Mouse (Mus musculus) lung, postnatal 4 days (tissue): ENCODE measurements around the gene Trhr2.

Experiments used
- DNase-seq, 2 experiments: peaks; one replicate each; pipeline ENCODE4 v3.0.0; 2021

The Trhr2 gene

DNA sequence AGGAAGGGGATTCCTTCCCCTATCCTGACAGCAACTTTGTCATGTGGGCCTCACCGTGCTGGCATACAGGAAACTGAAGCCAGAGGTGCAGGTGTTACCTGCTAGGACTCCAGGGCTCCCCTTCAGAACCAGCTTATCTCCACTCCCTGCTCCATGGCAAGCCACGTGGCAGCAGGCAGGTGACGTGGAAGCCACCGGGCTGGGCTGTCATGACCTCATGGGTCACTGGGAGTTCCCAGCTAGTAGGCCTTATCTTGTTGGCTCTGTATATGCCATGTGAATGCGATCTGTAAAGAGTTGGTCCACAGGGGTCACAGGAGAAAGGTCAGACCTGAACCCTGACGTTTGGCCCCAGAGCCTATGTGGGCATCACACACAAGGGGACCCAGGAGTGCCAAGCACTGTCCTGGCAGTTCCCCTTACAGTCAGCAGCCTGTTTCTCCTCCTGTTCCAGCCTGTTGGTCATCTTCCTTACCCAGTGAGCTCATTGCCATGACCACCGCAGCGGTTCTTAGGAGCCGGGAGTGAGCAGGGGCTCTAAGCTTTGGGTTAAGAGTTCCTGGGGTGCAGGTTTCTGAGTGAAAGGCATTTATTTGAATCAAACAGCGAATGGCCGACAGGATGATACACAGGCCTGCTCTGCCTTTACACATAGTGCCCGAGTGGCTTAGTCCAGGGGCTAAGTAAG, 30.0 kb downstream of the Trhr2 start:
- no peak for DNase-seq

DNA sequence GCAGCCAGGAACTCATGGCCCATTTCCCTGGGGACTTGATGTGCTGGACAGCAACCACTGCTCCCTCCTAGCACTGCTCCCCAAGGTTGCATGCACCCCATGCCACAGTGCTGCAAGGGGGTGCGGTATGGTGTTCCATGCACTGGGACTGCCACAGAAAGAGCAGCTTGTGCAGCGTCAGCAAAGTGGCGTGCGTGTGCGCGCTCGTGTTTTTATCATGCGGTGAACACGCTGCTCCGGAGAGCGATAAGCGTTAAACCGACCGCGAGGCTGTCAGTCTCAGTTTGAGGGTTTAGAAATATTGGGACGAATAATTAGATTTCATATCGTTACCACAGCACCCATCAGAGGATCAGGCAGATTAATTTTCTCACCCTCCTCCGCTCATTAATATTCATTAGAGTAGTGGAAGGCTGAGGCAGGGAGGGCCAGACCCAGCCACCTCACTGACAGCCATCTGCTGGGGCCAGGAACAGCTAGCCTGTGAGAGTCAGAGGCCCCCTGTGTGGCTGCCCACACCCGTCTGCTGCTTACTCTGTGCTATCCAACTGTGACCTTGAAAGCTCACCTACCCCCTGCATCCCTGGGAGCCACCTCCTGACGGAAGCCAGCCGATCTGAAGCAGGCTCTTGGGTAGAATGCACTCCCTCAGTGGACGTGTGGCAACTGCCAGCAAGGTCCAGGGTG, 30.9 kb downstream of the Trhr2 start:
- DNase-seq: no peak

DNA sequence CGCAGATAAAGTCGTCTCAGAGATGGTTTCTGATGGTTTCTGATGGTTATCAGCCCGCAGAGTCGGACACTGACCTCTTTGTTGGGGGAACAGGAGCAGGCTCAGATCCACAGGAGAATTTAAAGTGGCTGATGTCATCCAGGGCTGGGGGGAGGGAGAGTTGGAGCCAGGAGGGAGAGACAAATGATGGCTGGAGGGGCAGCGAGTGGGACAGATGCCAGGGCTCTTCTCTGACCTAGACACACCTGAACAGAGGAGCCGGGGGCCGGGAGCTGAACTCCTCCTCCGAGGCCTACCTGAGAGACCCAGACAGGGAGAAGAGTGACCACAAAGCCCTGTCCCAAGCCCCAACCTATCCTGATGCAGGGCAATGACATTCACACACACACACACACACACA, 31.5 kb downstream of the Trhr2 start:
- no peak for DNase-seq

DNA sequence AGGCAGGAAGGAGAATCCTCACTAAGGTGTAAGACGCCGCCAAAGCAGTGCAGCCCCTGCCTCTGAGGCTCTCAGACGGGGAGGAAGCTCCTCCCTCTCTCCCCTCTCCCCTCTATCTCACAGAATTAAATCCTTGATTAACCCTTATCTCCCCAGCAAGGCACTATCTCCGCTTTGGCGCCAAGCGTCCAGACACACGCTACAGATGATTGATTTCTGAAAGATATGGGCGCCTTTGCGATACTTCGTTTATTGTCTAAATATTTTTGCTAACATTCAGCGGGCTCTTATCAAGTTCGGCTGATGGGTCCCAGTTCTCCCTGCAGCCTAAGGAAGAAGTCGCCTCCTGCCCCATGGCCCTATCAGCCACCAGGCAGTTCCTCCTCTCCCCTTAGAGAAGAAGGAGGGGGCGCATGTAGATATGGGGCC, 34.4 kb downstream of the Trhr2 start:
- no peak for DNase-seq

DNA sequence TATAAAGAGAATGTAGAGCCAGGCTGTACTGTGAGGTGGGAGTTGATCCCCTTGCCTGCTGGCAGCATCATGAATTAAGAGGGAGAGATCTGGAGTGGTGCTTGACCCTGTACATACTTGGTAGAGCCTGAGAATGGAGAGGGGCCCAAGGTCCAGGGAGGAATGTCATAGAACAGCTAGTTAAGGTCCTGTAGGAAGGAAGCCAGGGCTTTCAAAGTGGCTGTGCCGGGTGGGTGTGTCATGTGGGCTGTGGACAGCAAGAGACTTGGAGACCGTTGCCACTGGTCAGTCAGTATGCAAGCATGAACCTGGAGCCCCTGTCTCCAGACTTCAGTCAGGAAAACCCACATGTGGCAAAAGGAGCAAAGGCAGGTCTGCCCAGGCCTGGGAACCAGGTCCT, 35.4 kb downstream of the Trhr2 start:
- DNase-seq: peak in 1 of 2 experiments; percentile 54

DNA sequence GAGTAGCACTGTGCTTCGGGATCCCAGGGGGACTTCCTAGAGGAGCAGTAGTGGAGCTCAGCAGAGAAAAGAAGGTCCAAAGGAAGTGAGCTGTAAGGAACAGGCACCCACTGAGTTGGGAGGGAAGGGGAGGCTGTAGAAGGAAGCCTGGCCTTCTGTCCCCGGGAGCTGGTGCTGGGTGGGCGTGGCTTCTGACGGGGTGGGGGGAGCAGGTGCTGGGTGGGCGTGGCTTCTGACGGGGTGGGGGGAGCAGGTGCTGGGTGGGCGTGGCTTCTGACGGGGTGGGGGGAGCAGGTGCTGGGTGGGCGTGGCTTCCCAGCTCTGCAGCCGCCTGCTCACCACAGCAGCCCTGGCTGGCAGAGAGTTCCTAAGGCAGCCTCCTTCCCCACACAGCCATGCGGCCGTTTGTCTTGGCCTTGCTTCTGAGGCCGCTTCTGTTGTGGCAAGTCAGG, 36.6 kb downstream of the Trhr2 start:
- peak; percentile 26 to 64 for DNase-seq

DNA sequence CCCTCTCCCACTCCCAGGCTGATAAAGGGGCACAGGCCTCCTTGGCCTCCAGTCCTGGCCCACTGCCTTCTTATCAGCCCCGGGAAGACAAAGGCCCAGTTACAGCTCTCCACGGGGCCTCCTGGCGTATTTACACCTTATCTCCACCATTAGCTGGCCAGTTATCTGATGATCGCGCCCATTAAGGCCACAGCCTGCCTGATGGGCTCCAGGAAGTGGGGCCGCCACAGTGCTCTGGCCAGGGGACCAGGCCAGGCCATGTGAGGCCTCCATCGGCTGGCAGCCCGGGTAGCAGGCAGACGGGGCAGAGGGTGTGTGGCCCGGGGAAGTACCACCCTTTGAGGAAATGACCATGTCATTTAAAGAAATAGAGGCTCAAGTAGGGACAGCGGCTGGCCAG, 37.8 kb downstream of the Trhr2 start:
- DNase-seq: peak; percentile 28 to 62

DNA sequence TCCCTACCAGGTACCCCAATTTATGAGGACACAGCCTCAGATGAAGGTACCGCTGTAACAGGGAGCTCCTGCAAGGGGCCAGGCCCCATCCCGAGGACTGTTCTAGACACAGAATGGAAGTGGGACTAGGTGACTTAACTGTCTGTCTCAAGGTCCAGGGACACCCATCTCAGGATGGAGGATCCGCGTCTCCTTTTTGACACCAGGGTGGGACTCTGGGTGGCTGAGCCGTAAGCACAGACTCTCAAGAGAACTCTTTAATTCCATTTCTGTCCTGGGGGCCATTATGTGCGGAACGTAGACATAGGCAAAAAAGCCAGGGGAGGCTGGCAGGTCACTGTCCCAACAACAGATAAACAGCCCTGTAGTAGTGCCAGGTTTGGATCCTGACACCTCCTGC, 38.4 kb downstream of the Trhr2 start:
- DNase-seq: no peak

DNA sequence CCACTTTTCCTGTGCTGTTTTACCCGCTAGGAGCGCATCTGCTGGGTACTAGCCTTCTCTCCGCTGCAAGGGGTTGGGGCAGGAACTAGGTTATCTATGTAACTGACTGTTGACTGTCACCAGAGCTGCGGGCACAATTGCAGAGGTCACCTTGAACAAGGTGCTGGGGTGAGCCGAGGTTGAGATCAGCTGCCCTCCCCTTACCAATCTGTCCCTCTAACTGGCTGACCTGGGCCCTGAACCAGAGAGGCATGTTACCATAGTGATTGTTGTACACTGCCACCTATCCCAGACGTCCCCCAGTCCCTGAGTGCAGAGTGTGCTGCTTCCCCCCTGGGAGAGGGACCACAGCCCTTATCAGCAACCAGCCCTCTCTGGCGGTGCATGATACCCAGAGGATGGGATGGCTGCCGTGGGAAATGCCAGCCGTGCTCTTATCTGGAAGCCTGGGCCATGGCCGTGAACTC, 39.1 kb downstream of the Trhr2 start:
- DNase-seq: no peak

DNA sequence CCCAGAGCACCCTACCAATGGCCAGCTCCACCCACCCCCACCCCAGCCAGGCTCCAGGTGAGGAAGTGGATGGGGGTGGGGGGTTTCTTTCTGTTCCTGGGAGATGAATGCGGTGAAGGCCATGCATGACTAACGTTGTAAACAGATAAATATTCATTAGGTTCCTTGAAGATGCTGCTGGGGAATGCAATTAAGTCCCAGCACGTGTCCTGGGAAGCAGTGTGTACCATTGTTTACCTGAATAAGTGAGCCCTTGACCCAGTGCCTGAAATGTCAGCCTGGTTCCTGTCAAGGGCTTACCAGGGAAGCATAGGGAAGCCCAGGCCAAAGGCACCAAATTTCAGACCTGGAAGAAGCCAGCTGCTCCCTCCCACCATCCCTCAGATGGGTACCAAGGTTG, 40.0 kb downstream of the Trhr2 start:
- DNase-seq: no peak

DNA sequence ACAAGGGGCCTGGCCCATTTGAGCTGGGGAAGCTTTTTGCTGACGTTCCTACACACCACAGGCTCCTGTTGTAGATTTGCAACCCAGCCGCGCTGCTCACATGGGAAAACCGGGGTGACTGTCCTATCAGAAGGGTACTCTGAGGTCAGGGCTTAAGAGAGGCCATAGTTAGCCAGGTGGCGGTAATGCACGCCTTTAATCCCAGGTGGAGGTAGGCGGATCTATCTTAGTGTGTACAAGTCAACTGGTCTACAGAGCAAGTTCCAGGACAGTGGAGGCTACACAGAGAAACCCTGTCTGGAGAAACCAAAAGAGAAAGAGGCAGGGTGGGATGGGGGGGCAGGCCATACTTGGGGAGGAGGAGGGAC, 40.9 kb downstream of the Trhr2 start:
- no peak for DNase-seq

DNA sequence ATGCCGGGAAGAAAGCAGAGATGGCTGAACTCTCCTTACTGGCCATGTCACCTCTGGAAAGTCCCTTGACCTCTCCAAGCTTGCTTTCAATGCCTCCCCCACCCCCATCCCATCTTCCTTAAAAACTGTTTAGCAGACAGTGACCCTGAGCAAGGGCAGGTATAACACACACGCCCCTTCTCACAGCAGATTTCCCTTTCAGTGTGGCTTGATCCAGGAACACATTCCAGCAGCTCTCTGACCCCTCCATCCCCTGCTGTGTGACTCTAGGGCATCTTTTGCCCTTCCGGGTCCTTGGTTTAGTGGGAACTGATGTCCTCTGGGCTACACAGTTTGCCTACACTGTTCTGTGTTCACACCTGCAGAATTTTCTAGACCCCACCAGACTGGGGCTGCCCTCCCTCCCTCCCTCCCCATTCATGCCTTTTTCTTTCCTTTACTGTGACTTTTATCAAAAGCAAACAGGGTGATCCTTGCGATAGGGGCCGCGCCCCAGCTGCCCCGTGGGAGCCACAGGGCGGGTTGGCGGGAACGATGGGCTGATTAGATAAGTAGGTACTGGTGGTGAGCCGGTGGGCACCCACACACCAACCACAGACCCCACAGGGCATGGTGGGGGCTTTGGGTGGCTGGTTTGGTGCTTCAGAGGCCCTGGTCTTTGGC, 41.4 kb downstream of the Trhr2 start:
- DNase-seq: no peak

DNA sequence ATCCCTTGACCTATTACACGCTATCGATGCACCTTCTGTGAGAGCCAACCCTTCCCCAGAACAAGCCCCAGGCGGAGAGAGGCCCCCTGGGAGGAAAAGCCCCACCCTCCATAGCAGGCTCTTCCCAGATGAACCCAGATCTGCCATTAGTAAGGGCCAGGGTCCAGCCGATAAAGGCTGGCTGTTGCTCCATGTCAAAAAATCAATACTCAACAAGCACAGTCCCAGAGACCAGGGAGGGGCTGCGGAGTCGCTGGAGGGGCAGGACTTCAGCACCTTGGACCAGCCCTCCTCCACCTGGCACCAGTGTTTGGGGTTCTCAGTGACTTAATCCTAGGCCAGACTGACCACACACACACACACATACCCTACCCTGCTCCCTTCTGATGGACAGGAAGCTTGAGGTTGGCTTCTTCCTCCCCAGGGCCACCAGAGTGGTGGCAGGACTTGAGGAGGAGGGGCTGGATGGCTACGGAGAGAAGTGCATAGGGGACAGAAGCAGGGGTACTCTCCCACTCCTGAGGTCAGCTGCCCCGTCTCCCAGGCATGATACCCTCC, 42.5 kb downstream of the Trhr2 start:
- no peak for DNase-seq

DNA sequence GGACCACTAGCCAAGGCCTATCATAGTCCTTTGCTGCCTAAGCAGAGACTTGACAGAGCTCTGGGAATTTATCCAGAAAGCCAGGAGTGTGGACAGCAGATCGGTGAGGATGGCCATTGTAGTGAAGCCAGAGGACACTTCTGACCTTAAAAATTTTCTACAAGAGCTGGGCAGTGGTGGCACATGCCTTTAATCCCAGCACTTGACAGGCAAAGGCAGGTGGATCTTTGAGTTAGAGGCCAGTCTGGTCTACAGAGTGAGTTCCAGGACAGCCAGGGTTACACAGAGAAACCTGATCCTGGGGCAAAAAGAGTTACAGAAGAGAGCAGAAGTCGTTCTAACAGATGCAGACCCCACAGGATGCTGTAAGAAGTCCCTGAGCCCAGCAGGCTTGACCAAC, 44.1 kb downstream of the Trhr2 start:
- DNase-seq: no peak

DNA sequence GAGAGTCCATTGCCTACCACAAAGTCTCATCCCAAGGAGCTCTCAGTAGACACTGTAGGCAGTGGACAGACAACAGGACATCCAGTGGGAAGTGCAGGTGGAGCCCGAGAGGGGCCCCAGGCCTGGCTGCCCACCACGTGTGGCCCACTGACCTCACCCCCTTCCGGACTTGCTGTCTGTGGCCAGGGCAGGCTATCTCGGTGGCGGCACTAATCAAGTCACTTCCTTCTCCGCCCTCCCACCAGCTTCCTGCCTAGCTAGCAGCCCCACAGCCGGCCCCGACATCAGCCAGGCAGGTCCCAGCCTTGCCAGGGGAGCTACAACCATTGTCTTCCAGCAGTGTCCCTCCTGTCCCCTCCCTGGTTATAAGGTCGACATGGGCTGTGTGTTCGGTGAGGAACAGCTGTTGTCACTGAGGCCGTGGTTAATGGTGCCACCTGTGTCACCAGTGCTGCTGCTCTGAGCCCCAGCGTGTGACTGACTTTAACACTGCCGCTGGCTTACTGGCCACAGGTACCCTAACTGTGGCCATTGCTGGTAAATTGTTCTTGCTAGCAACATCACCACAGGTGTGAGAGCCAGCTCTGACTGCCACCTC, 45.5 kb downstream of the Trhr2 start:
- peak; percentile 74 to 84 for DNase-seq

DNA sequence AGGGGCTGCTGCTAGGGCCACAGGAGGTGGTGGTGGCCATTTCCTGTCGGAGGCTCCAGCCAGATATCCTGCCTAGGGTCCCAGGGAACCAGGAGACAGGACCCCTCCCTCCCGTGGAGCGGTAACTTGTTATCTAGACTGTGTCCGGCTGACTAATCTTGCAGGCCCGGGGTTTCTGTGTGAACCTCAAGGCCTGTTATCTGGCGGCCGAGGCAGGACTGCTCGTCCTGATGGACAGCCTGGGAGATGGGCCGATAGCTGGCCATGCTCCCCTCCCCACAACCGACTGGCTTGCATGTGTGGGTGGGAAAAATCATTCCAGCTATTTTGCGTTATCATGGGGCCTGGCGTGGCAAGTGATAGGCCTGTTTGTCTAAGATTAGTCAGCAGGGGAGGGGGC, 47.2 kb downstream of the Trhr2 start:
- no peak for DNase-seq

DNA sequence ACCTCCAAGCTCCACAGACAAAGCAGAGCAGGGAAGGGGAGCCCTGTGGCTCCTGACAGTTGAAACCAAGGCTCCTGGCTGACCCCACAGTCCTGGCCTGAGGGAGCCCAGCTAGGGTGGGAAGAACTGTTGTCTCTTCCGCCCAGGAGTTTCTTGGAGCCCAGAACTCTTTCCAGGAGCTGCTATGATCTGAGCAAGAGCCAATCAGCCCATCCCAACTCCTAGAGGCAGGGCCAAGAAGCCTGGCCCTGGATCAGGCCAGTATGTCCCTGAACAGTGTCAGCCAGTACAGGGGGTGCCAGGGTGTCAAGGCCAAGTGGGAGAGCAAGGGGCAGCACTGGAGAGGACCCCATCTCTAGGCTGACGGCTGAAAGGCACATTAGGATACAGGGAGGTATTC, 48.0 kb downstream of the Trhr2 start:
- DNase-seq: no peak

DNA sequence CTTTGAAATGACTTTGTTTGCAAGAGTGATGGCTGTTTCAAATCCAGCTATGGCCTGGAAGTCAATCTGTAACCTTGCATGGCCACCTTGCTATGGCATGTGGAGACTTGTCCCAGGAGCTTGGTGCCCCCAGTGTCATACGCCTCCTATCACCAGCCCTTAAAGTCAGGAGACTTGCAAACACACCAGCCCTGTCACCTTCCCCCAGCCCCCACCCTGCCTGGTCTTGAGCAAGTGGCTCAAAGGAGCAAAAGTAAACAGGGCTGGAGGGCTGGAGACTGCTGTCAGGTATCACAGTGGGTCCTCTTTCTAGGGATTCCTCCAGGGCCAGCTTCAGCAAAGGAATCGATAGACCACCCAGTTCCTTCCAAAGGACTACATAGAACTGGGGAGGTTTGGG, 49.4 kb downstream of the Trhr2 start:
- DNase-seq: no peak

DNA sequence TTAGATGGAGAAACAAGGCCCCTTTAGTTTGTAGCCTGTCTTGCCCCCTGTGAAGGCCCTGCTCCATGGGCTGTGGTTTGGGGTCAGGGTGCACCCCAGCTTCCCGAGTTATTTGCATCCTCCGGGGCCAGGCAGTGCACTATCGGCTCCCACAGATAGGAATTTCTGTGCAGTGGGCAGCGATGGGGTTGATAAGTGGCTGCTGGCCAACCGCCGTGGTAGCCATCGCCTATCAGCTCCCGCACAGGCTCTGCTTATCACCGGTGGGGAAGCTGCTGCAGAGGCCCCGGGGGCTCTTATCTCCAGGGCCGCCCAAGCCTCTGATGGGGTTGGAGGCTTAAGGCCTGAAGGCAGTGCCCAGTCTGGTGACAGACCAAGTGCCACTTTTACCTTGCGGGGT, 51.3 kb downstream of the Trhr2 start:
- no peak for DNase-seq

DNA sequence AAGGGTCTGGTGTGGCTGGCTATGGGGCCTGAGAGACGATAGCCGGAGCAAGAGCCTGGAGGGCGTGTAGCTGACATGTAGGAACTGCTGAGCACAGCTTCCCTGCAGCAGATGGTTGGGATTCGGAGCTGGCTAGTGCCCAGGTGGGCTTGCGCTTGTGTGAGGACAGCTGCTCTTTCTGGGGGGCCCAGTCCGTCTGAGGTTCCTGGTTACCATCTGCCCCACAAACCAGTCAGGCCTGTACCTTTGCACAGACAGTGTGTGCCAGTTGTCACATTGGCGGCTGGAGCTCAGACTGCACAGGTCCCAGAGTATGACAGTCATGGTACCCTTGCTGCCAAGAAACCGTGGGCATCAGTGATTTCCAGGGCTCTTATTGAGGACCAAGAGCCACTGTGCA, 52.7 kb downstream of the Trhr2 start:
- no peak for DNase-seq
